Mouse (Mus musculus): ENCODE measurements around the gene Mfap5.
"Not testable (repeated sequence)": the region's sequence is repeated elsewhere in the genome, so short reads cannot be mapped to it uniquely, and the experiment has no call there.

The Mfap5 gene

GRCm38 (mm10) chr6:122512914-122513878 is 7.6 kb downstream of the Mfap5 start:
- no peak for DNase-seq (ENCODE audit: low spot score)

DNA sequence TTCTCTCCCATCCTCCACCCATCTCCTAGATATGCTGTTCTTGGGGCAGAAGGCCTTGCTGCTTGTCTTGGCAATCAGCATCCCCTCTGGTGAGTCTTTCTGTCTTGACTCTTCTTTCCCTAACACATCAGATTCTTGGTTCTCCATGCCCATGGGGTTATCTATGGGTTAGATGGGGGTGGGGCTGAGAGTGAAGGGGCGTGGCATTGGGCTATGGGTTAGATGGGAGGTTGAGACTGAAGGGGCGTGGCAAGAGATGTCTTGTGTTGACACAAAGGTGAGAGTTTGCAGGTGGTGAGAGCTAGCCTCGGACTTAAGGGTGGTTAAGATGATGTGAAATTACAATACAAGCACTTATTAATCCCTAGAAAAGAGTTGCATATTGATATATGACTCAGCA is 8.7 kb downstream of the Mfap5 start:
- DNase-seq (ENCODE audit: low spot score): no peak

GRCm38 (mm10) chr6:122515762-122516161 is 10.1 kb downstream of the Mfap5 start:
- not testable (repeated sequence) for DNase-seq (ENCODE audit: low spot score)

DNA sequence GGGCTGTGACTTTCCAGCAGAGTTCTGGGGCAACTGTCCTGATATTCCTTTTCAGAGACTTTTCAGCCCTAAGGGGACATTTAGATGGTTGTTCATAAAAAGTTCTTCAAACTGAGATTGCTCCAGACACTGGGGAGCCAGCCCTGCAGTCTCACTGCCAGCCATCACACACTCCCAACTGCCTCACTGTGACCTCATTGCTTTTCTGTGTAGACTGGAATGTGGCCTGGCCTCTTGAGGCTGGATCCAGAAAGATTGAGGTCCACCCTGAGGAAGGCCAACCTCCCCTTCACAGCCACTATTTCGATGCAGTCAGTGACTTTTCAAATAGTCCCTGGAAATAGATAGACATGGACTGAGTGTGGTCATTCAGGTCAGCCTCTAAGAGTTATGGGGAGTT is 12.0 kb downstream of the Mfap5 start:
- no peak for DNase-seq (ENCODE audit: low spot score)

GRCm38 (mm10) chr6:122519384-122519783 is 13.7 kb downstream of the Mfap5 start:
- no peak for DNase-seq (ENCODE audit: low spot score)

DNA sequence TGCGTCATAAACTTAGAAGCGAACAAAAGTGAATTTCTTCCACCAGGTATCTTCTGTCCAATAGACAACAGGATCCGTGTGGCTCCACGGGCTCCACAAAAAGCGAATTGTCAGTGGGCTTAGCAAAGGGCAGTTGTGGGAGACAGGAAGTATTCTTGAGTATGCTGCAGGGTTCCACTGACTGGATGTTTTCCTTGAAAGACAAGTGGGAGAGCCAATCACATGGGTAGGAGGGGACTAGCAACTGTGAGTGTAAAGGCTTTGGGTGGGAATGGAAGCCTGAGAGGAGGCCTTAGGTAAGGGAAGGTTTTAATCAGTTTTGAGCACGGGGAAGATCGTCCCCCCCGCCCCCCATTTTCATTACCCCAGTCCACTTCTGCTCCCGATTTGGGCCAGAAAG is 16.9 kb downstream of the Mfap5 start:
- DNase-seq (ENCODE audit: low spot score): no peak

DNA sequence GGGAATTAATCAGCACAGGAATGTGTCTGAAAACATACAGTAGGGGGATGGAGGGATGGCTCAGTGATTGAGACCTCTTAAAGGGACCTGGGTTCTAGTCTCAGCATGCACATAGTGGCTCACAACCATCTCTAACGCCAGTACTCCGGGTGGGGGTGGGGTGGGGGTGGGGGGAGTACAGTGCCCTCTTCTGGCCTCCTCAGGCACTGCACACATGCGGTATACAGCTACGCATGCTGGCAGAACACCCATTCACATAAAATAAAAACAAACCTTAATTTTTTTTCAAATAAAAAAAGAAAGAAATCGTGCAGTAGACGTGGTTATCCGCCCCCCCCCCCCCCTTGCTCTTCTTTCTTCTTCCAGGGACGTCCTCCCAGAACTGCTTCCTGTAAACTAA is 17.6 kb downstream of the Mfap5 start:
- no peak for DNase-seq (ENCODE audit: low spot score)

- no peak for DNase-seq (ENCODE audit: low spot score)
These were observed 22.0 kb downstream of the Mfap5 start for GRCm38 (mm10) chr6:122527596-122527995.

DNA sequence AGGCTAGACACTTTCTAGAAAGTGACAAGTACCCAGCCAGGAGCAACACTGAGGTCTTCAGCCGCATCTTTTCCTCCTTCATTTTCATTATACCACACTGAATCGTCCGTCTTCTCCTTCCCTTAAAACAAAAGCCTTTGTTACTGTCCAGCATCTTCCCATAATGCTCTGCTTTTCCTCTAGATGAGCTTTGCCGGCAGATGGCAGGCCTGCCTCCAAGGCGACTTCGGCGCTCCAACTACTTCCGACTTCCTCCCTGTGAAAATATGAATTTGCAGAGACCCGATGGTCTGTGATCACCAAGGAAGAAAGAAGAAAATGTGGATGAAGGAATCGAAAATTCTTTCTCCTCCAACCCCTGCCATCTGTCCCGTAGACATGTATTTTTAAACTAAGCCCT is 22.5 kb downstream of the Mfap5 start:
- DNase-seq (ENCODE audit: low spot score): no peak

DNA sequence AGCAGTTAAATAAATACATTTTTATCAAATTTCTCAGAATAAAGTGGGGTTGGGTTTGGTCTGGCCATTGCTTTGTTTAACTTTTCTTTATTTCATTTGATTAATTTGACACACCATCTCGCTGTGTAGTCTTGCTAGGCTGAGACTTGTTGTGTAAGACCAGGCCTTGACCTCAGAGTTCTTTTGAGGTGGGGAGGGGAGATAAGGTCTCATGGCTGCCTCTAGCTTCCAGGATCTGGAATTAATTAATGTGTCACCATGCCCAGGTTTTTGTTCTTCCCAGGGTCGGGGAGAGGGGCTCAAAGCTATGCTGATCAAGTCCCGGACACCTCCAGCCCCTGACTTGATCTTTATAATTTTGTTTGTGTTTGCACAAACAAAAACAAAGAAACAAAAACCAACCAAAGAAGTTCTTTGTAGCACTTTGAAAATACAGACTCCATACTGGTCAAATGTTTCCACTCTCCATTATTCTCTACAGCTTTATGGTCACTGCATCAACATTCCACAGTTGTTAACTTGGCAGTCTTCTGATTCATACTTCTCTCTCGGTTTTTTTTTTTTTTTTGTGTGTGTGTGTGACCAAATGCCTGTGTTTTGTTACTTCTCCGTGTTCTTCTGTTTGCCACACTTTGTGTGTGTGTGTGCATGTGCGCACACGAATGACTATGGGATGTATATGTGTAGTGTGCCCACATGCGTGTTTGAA is 26.0 kb downstream of the Mfap5 start:
- DNase-seq (ENCODE audit: low spot score): no peak

DNA sequence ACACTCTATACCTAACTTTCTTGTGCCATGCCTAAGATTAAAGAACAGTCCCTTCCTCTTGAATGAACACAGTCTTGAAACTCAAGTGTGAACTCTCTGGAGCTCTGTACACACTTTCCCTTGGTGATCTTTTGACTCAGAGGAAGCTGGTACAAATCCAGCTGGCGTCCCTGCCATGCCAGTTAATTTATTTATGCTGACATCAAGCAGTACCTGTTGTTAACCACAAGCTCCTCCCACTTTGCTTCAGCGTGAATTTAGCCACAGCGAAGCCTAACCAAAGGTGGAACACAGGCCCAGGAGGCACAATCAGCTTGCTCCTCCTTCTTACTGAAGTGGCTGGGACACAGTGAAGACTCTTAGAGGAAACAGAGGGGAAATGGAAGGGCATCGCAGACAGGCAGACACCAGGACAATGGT is 27.2 kb downstream of the Mfap5 start:
- no peak for DNase-seq (ENCODE audit: low spot score)

GRCm38 (mm10) chr6:122534032-122534431 is 28.4 kb downstream of the Mfap5 start:
- no peak for DNase-seq (ENCODE audit: low spot score)

GRCm38 (mm10) chr6:122539564-122539963 is 33.9 kb downstream of the Mfap5 start:
- DNase-seq (ENCODE audit: low spot score): no peak

DNA sequence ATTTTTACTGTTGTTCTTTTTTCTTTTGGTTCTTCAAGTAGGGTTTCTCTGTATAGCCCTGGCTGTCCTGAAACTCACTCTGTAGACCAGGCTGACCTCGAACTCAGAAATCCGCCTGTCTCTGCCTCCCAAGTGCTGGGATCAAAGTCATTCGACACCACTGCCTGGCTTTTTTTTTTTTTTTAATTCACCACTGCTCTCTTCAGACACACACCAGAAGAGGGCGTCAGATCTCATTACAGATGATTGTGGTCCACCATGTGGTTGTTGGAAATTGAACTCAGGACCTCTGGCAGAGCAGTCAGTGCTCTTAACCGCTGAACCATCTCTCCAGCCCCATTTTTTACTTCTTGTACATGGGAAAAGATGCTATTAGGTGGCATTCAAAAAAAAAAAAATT is 36.8 kb downstream of the Mfap5 start:
- DNase-seq (ENCODE audit: low spot score): not testable (repeated sequence)

DNA sequence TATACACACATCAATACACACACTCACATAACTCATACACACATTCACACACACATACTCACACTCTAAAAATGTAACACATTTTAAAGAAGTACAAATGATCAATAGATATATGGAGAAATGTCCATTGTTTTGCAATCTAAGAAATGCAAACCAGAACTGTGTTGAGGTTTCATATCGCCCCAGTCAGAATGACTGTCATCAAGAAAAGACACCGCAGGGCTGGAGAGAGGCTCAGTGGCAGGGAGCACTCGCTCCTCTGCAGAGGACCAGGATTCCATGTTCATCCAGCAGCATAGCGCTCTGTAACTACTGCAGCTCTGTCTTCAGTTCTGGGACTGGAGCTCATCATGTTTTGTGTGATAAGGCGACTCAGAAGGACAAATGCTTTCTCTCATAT is 37.9 kb downstream of the Mfap5 start:
- no peak for DNase-seq (ENCODE audit: low spot score)

DNA sequence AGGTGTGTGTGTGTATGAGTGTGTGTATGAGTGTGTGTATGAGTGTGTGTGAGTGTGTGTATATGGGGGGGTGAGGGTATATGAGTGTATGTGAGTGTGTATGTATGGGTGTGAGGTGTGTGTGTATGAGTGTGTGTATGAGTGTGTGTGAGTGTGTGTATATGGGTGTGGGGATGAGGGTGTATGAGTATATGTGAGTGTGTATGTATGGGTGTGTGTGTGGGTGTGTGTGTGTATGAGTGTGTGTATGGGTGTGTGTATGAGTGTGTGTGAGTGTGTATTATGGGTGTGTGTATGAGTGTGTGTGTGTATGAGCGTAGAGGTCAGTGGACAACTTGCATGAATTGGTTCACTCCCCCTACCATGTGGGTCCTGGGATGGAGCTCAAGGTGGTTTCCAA is 39.0 kb downstream of the Mfap5 start:
- DNase-seq (ENCODE audit: low spot score): no peak

DNA sequence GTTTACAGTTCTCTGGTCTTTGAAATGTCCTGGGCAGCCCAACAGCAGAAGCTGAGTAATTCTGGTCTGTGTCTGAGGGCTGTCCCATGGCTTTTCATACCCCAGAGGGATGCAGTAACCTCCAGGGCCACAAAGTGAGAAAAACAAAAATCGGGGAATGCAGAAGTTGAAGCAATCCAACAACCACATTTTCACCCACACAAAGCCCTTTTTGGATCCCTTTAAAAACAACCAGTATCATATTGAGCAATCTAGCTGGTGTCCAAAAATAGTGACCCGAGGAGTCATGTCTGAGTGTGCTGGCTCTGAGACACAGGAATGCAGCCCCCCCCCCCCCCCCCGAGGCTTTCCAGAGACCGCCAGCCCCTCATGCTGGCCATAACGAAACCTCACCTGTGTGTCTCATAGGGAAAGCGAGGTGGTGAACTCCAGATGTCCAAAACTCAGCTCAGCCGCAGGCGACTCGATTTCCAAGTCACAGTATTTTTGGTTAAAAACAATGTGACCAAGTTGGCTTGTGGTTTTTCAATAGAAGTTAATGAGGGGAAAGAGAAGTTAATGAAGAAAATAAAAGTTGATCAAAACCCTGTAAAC is 39.7 kb downstream of the Mfap5 start:
- DNase-seq (ENCODE audit: low spot score): no peak

DNA sequence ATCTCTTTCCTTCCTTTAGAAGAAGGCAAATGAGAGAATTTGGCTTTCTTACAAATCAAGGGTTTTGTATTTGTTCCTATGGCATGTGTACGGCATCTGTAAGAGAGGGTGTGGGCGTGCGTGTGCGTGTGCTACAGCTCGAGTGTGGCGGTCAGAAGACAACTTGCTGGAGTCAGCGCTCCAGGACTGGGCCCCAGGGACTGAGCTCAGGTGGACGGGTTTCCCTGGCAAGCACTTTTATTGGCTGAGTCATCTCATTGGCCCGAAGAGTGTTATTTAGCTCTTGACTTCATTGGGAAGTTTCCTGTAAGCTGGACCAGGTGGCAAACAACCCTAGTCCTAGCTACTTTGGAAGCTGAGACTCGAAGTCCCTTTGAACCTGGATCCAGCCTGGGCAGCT is 40.3 kb downstream of the Mfap5 start:
- DNase-seq (ENCODE audit: low spot score): no peak

GRCm38 (mm10) chr6:122553606-122554005 is 48.0 kb downstream of the Mfap5 start, which contains the start of gene Aicda:
Gene Aicda (plus strand): TSS chr6:122553801.
- no peak for DNase-seq (ENCODE audit: low spot score)

- DNase-seq (ENCODE audit: low spot score): no peak
These were observed 48.5 kb downstream of the Mfap5 start for GRCm38 (mm10) chr6:122554102-122554501.

DNA sequence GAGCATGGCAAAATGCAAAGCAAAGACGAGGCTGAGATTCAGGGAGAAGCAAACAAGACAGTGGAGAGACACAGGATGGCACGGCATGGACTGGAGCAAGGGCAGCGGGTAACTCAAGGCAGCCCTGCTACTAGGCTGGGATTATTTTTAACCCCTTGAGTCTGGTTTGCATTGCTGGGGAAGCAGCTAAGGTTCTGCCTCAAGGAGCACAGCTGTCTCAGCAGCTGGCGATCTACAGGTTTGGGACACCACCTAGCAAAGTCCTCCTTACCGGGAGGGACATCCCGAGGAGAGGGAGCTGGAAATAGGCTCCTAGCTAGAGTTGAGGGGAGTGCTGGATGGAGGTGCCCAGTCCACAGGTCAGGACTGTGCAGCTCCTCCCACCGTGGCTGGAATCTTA is 49.6 kb downstream of the Mfap5 start:
- DNase-seq (ENCODE audit: low spot score): no peak

GRCm38 (mm10) chr6:122556959-122557561 is 51.4 kb downstream of the Mfap5 start:
- DNase-seq (ENCODE audit: low spot score): peak; percentile 58
